In genomic region chr1:134805471-134805870, GRCm38 (mm10) we compare ENCODE assay signal across 15 mouse cellular contexts.
DNase-seq lines count a peak whose midpoint lies in the region; ATAC-seq and TF ChIP-seq lines count a peak whose summit lies in the region.
"Had no signal": no experiment of that assay in that cellular context is flagged by ENCODE, and none has a peak within 500 bp of the region (broad histone marks: within the 10 kb centered on the region; RNA-seq: fewer than 3 reads in every experiment).

No protein-coding gene starts in this region.

- H3K9me3 ChIP-seq in heart, embryonic 10.5 days = no peaks in the 10 kb centered on the region
- H3K9me3 ChIP-seq in lung, embryonic 14.5 days (ENCODE audit: low read depth, low read length) = no peaks in the 10 kb centered on the region
- H3K9me3 ChIP-seq in embryonic facial prominence, embryonic 14.5 days (ENCODE audit: control insufficient read depth, low read length) = no peaks in the 10 kb centered on the region
- H3K9me3 ChIP-seq in hindbrain, embryonic 14.5 days (ENCODE audit: control insufficient read depth, low read length) = no peaks in the 10 kb centered on the region
- H3K9me3 ChIP-seq: liver, embryonic 15.5 days; megakaryocyte, embryonic 14.5 days had no signal

- no peaks in the 10 kb centered on the region for H3K27me3 ChIP-seq in heart, embryonic 10.5 days (ENCODE audit: insufficient read depth, poor library complexity, severe bottlenecking)
- no peaks in the 10 kb centered on the region for H3K27me3 ChIP-seq in lung, embryonic 14.5 days (ENCODE audit: insufficient read depth, low read length)
- H3K27me3 ChIP-seq in embryonic facial prominence, embryonic 14.5 days (replicated peaks; ENCODE audit: control insufficient read depth, insufficient read depth, low read length) = no peaks in the 10 kb centered on the region
- H3K27me3 ChIP-seq in hindbrain, embryonic 14.5 days (ENCODE audit: control insufficient read depth, insufficient read depth, low read length) = no peaks in the 10 kb centered on the region
- H3K27me3 ChIP-seq: liver, embryonic 15.5 days; megakaryocyte, embryonic 14.5 days had no signal

- peaks cover 3% of the 10 kb centered on the region; the same call in 1 of the 2 replicates for H3K36me3 ChIP-seq in heart, embryonic 10.5 days
- no peaks in the 10 kb centered on the region for H3K36me3 ChIP-seq in lung, embryonic 14.5 days (ENCODE audit: insufficient read depth)
- 0 out of 2 replicates have a peak, but pooled peaks cover under 1% of the 10 kb centered on the region for H3K36me3 ChIP-seq in embryonic facial prominence, embryonic 14.5 days (ENCODE audit: control insufficient read depth, insufficient read depth, low read length)
- no peaks in the 10 kb centered on the region for H3K36me3 ChIP-seq in hindbrain, embryonic 14.5 days (replicated peaks; ENCODE audit: control insufficient read depth, insufficient read depth)
- H3K36me3 ChIP-seq: liver, embryonic 15.5 days had no signal

- no peak overlapping the region for H3K9ac ChIP-seq in lung, embryonic 14.5 days
- H3K9ac ChIP-seq in embryonic facial prominence, embryonic 14.5 days (ENCODE audit: low read depth, low read length) = no peak overlapping the region
- 0 out of 2 replicates have a peak overlapping the region, but pooled peaks have one; percentile 1 for H3K9ac ChIP-seq in hindbrain, embryonic 14.5 days
- H3K9ac ChIP-seq: liver, embryonic 15.5 days had no signal

- no peak overlapping the region for H3K4me2 ChIP-seq in lung, embryonic 14.5 days
- no peak overlapping the region for H3K4me2 ChIP-seq in embryonic facial prominence, embryonic 14.5 days (ENCODE audit: low read depth, low read length)
- H3K4me2 ChIP-seq in hindbrain, embryonic 14.5 days (replicated peaks) = no peak overlapping the region
- H3K4me2 ChIP-seq: liver, embryonic 15.5 days had no signal

- ATAC-seq in lung, embryonic 14.5 days (ENCODE audit: insufficient read depth) = no peak
- peak; percentile 71; the same call in 1 of the 2 replicates for ATAC-seq in embryonic facial prominence, embryonic 14.5 days (ENCODE audit: low read depth)
- no peak for ATAC-seq in hindbrain, embryonic 14.5 days (ENCODE audit: low FRiP score)
- ATAC-seq: inflammation-experienced regulatory T-cells, adult 6 months had no signal

- H3K4me3 ChIP-seq in heart, embryonic 10.5 days = no peak overlapping the region
- H3K4me3 ChIP-seq in lung, embryonic 14.5 days (ENCODE audit: low read depth, low read length) = no peak overlapping the region
- H3K4me3 ChIP-seq in embryonic facial prominence, embryonic 14.5 days (ENCODE audit: low read depth, low read length) = no peak overlapping the region
- H3K4me3 ChIP-seq in hindbrain, embryonic 14.5 days (replicated peaks; ENCODE audit: low read length) = no peak overlapping the region
- H3K4me3 ChIP-seq: liver, embryonic 15.5 days; megakaryocyte, embryonic 14.5 days had no signal

- peak; percentile 89 for DNase-seq in heart, adult 11 months
- DNase-seq in heart, embryonic 10.5 days (ENCODE audit: low spot score) = no peak
- DNase-seq in lung, embryonic 14.5 days = peak; percentile 27
- no peak for DNase-seq in lung, postnatal 4 days
- peak; percentile 86 for DNase-seq in embryonic facial prominence, embryonic 14.5 days (ENCODE audit: low spot score)
- no peak for DNase-seq in hindbrain, embryonic 14.5 days (ENCODE audit: low spot score)
- DNase-seq in MN1 (ENCODE audit: low spot score) = no peak
- no peak for DNase-seq in kidney, adult 18-20 months
- DNase-seq: adrenal gland, postnatal 25 days; kidney, postnatal 14 days; right cerebral cortex, postnatal 25 days; thymus, postnatal 36 days had no signal

- no peak for TF ChIP-seq CTCF in lung, embryonic 14.5 days (IDR thresholded peaks at IDR 0.05; ENCODE audit: low read depth)

- H3K27ac ChIP-seq in heart, embryonic 10.5 days = no peak overlapping the region
- H3K27ac ChIP-seq in lung, embryonic 14.5 days (ENCODE audit: low read depth) = peak overlapping the region; percentile 97; the same call in 1 of the 2 replicates
- H3K27ac ChIP-seq in embryonic facial prominence, embryonic 14.5 days (replicated peaks; ENCODE audit: low read depth, low read length) = peak overlapping the region; percentile 89
- H3K27ac ChIP-seq in hindbrain, embryonic 14.5 days = peak overlapping the region; percentile 33; the same call in 1 of the 2 replicates
- H3K27ac ChIP-seq: liver, embryonic 15.5 days had no signal

- H3K4me1 ChIP-seq in heart, embryonic 10.5 days = peaks cover 42% of the 10 kb centered on the region
- H3K4me1 ChIP-seq in lung, embryonic 14.5 days (ENCODE audit: insufficient read depth) = peaks cover 21% of the 10 kb centered on the region
- H3K4me1 ChIP-seq in embryonic facial prominence, embryonic 14.5 days (ENCODE audit: control insufficient read depth, insufficient read depth, low read length) = peaks cover 46% of the 10 kb centered on the region
- 0 out of 2 replicates have a peak, but pooled peaks cover 14% of the 10 kb centered on the region for H3K4me1 ChIP-seq in hindbrain, embryonic 14.5 days (replicated peaks; ENCODE audit: control insufficient read depth, insufficient read depth, low read length)
- H3K4me1 ChIP-seq: megakaryocyte, embryonic 14.5 days had no signal

- WGBS in heart, embryonic 10.5 days = 87% methylated on average over 9 of the region's 9 CpGs
- 60% methylated on average over 9 of the region's 9 CpGs for WGBS in lung, embryonic 14.5 days
- 60% methylated on average over 9 of the region's 9 CpGs for WGBS in embryonic facial prominence, embryonic 14.5 days
- 40% methylated on average over 9 of the region's 9 CpGs for WGBS in hindbrain, embryonic 14.5 days

Comparison
In these comparisons a context has a peak if more than half of its experiments do, and no peak if none do; other contexts are left out.
1. DNase-seq: peak in heart, adult 11 months (single experiment), lung, embryonic 14.5 days (single experiment) and embryonic facial prominence, embryonic 14.5 days (single experiment); none in heart, embryonic 10.5 days (single experiment), lung, postnatal 4 days (0 of 2), hindbrain, embryonic 14.5 days (single experiment), MN1 (single experiment) and kidney, adult 18-20 months (single experiment).